Mouse (Mus musculus): Measurements from ENCODE around the gene Fchsd2. TPM values are rescaled to one million over a fixed set of nuclear protein-coding genes. Genes with fewer than 3 reads are reported as not detected.

Gene Fchsd2
- total and polyA plus RNA-seq, 3 experiments, result 9.7 to 31.3 (median 14.9) TPM

DNA sequence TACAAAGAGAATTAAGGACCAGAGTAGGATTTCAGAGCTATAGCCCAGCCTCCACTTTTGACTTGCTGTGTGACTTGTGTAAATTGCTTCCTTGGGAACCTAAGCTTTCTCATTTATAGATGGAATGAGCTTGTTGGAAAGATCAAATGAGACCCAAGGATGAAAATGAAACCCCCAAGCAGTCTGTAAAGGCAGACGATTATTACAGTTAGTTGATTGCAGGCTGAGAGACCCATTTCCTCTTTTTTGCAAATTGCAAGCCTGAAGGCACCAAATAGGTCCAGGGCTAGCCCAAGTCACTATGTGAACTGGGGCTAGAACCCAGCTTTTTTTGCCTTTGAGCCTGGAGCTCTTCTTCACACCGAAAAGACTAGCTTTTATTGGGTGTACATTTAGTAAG, 218.4 kb downstream of the Fchsd2 start:
- DNase-seq (ENCODE audit: low spot score) (no peak), ATAC-seq (ENCODE audit: extremely low read depth, insufficient number of reproducible peaks, low FRiP score, poor library complexity, severe bottlenecking) (no peak)
- TF ChIP-seq GATA1 (IDR thresholded peaks at IDR 0.05; ENCODE audit: borderline replicate concordance, low read length), result no peak
- TF ChIP-seq POLR2AphosphoS5 (IDR thresholded peaks at IDR 0.05; ENCODE audit: insufficient replicate concordance, low read depth, low read length), result no peak
- TF ChIP-seq GATA2 (IDR thresholded peaks at IDR 0.05; ENCODE audit: borderline replicate concordance, low read depth, low read length), result no peak
- TF ChIP-seq TAL1 (conservative IDR thresholded peaks at IDR 0.05; ENCODE audit: low read depth, low read length), result no peak
- TF ChIP-seq CTCF (IDR thresholded peaks at IDR 0.05; ENCODE audit: low read depth, low read length), result no peak
- Histone ChIP-seq H3K9me3 (replicated peaks) (no peaks in the 10 kb centered on the region), H3K4me3 (ENCODE audit: low read depth, low read length) (peak overlapping the region; percentile 74; the same call in 1 of the 2 replicates), H3K27me3 (ENCODE audit: insufficient read depth, low read length) (peaks cover 15% of the 10 kb centered on the region), H3K4me1 (ENCODE audit: insufficient read depth, low read depth, low read length) (peaks cover 20% of the 10 kb centered on the region), H3K36me3 (replicated peaks) (no peaks in the 10 kb centered on the region)

DNA sequence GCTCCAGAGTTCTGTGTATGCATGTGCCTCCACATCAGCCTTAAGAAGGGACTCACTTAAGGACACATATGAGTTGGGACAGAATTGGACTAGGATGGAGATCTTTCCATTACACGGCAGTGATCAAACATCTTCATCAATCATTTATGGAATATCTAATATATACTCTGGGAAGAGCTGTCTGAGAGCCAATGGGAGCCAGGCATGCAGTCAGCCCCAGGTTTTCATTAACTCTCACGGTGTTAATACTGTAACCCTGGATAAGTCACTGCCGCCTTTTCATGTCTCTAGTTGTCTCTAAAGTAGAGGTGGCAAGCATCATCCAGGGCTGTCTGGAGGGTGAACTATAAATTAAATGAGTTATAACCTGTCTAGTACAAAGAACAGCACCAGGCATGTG, 220.4 kb downstream of the Fchsd2 start:
- Histone ChIP-seq H3K4me3 (ENCODE audit: low read depth, low read length) (no peak overlapping the region), H3K36me3 (replicated peaks) (no peaks in the 10 kb centered on the region), H3K9me3 (replicated peaks) (no peaks in the 10 kb centered on the region), H3K4me1 (ENCODE audit: insufficient read depth, low read depth, low read length) (peaks cover 24% of the 10 kb centered on the region), H3K27me3 (ENCODE audit: insufficient read depth, low read length) (peaks cover 28% of the 10 kb centered on the region)
- no peak for ATAC-seq (ENCODE audit: extremely low read depth, insufficient number of reproducible peaks, low FRiP score, poor library complexity, severe bottlenecking)
- TF ChIP-seq CTCF (IDR thresholded peaks at IDR 0.05; ENCODE audit: low read depth, low read length) (no peak), GATA1 (IDR thresholded peaks at IDR 0.05; ENCODE audit: borderline replicate concordance, low read length) (no peak), POLR2AphosphoS5 (IDR thresholded peaks at IDR 0.05; ENCODE audit: insufficient replicate concordance, low read depth, low read length) (no peak), GATA2 (IDR thresholded peaks at IDR 0.05; ENCODE audit: borderline replicate concordance, low read depth, low read length) (no peak), TAL1 (conservative IDR thresholded peaks at IDR 0.05; ENCODE audit: low read depth, low read length) (no peak)
- no peak for DNase-seq (ENCODE audit: low spot score)

DNA sequence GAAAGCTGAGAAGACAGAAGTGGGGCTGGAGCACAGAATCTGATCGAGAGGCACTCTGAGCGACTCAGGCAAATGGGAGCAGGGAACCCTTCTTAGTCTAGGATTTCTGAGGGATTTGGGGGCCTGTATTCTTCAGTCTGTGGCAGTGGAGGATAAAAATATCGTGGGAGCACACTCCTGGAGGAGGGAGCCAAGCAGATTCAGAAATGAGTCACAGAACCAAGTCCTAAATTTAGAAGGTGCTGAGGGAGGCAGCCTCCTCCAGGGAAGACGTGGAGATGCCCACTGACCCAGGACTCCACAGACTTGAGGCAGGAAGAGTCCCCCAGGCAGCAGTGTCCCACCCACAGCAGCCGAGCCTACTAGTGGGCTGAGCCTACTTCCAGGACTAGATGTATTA, 221.7 kb downstream of the Fchsd2 start:
- Histone ChIP-seq H3K9me3 (replicated peaks) (no peaks in the 10 kb centered on the region), H3K27me3 (ENCODE audit: insufficient read depth, low read length) (peaks cover 39% of the 10 kb centered on the region), H3K36me3 (replicated peaks) (no peaks in the 10 kb centered on the region), H3K4me1 (ENCODE audit: insufficient read depth, low read depth, low read length) (peaks cover 24% of the 10 kb centered on the region), H3K4me3 (ENCODE audit: low read depth, low read length) (no peak overlapping the region)
- ATAC-seq (ENCODE audit: extremely low read depth, insufficient number of reproducible peaks, low FRiP score, poor library complexity, severe bottlenecking) (no peak), DNase-seq (ENCODE audit: low spot score) (no peak)
- TF ChIP-seq CTCF (IDR thresholded peaks at IDR 0.05; ENCODE audit: low read depth, low read length) (no peak), GATA1 (IDR thresholded peaks at IDR 0.05; ENCODE audit: borderline replicate concordance, low read length) (no peak), TAL1 (conservative IDR thresholded peaks at IDR 0.05; ENCODE audit: low read depth, low read length) (no peak), POLR2AphosphoS5 (IDR thresholded peaks at IDR 0.05; ENCODE audit: insufficient replicate concordance, low read depth, low read length) (no peak), GATA2 (IDR thresholded peaks at IDR 0.05; ENCODE audit: borderline replicate concordance, low read depth, low read length) (no peak)

DNA sequence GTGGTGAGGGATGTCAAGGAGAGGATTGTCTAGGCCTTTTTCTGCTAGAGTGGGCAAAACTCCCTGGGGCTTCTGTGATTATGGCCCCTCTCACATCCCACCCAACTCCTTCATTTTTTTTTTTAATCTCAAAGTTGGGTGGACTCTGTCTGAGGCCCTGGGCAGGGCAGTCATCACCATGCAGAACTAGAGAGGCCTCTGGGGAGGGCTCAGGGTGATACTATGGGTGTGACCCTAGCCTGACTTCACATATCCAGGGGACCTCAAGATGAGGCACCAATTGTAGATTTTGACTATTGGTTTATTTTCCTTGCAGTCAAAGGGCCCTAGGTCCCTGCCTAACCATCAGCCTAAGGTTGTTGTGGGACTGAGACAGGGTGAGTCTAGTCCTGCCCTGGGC, 223.0 kb downstream of the Fchsd2 start:
- TF ChIP-seq CTCF (IDR thresholded peaks at IDR 0.05; ENCODE audit: low read depth, low read length), result no peak
- TF ChIP-seq POLR2AphosphoS5 (IDR thresholded peaks at IDR 0.05; ENCODE audit: insufficient replicate concordance, low read depth, low read length), result no peak
- Histone ChIP-seq H3K4me1 (ENCODE audit: insufficient read depth, low read depth, low read length) (peaks cover 15% of the 10 kb centered on the region), H3K9me3 (replicated peaks) (no peaks in the 10 kb centered on the region), H3K4me3 (ENCODE audit: low read depth, low read length) (no peak overlapping the region), H3K27me3 (ENCODE audit: insufficient read depth, low read length) (peaks cover 49% of the 10 kb centered on the region), H3K36me3 (replicated peaks) (no peaks in the 10 kb centered on the region)
- DNase-seq (ENCODE audit: low spot score) (no peak), ATAC-seq (ENCODE audit: extremely low read depth, insufficient number of reproducible peaks, low FRiP score, poor library complexity, severe bottlenecking) (no peak)

DNA sequence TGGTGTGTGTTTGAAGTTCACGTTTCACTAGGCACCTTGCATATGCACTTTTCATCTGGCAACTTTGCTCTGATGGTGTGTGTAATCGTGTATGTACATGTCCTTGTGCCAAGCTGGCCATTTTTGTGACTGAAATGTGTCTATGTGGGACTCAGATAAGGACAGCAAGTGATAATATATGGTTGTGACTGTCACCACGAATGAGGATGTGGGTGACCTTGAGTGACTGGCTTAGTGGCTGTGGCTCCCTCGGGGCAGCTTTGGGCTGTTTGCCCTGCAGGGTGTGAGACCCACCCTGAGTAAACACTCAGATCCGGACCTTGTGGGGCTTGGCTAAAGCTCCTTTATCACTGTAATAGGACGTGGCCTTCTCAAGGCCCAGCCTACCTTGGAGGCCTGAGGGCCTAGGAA, 223.9 kb downstream of the Fchsd2 start:
- no peaks in the 10 kb centered on the region for H3K9me3 ChIP-seq (replicated peaks)
- H3K4me3 ChIP-seq (ENCODE audit: low read depth, low read length), result no peak overlapping the region
- H3K36me3 ChIP-seq (replicated peaks), result no peaks in the 10 kb centered on the region
- ATAC-seq (ENCODE audit: extremely low read depth, insufficient number of reproducible peaks, low FRiP score, poor library complexity, severe bottlenecking) (no peak), DNase-seq (ENCODE audit: low spot score) (no peak)
- no peak for TF ChIP-seq TAL1 (conservative IDR thresholded peaks at IDR 0.05; ENCODE audit: low read depth, low read length)
- no peak for TF ChIP-seq GATA1 (IDR thresholded peaks at IDR 0.05; ENCODE audit: borderline replicate concordance, low read length)
- TF ChIP-seq CTCF (IDR thresholded peaks at IDR 0.05; ENCODE audit: low read depth, low read length), result no peak
- no peak for TF ChIP-seq GATA2 (IDR thresholded peaks at IDR 0.05; ENCODE audit: borderline replicate concordance, low read depth, low read length)
- TF ChIP-seq POLR2AphosphoS5 (IDR thresholded peaks at IDR 0.05; ENCODE audit: insufficient replicate concordance, low read depth, low read length), result no peak
- peaks cover 12% of the 10 kb centered on the region for H3K4me1 ChIP-seq (ENCODE audit: insufficient read depth, low read depth, low read length)
- H3K27me3 ChIP-seq (ENCODE audit: insufficient read depth, low read length), result peaks cover 55% of the 10 kb centered on the region

DNA sequence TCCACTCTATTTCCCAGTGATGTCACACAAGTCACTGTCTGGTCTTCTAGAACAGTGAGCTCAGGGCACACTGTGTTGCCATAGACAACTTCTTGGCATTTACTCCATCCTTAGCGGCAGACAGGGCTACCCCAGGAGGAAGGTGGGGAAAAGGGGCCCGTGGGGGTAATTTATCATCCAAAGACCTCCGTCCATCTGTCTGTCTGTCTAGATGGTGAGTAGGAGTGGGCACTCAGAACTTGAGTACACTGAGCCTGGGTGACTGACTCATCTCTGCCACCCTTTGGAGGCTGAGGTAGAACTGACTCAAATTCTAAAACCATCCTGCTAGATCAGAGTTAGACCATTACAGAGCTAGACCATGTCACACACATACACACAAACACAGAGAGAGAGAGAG, 224.4 kb downstream of the Fchsd2 start, which contains the start of gene Stard10:
Gene Stard10, plus strand, starts transcription at position 73 of the 400 bp plus-strand sequence.
- Histone ChIP-seq H3K27me3 (ENCODE audit: insufficient read depth, low read length) (peaks cover 59% of the 10 kb centered on the region), H3K4me1 (ENCODE audit: insufficient read depth, low read depth, low read length) (peaks cover 8% of the 10 kb centered on the region; the same call in 1 of the 2 replicates), H3K36me3 (replicated peaks) (no peaks in the 10 kb centered on the region), H3K9me3 (replicated peaks) (no peaks in the 10 kb centered on the region), H3K4me3 (ENCODE audit: low read depth, low read length) (no peak within 1 kb of the TSS)
- DNase-seq (ENCODE audit: low spot score), result no peak
- no peak for TF ChIP-seq TAL1 (conservative IDR thresholded peaks at IDR 0.05; ENCODE audit: low read depth, low read length)
- TF ChIP-seq POLR2AphosphoS5 (IDR thresholded peaks at IDR 0.05; ENCODE audit: insufficient replicate concordance, low read depth, low read length), result no peak
- no peak for TF ChIP-seq GATA1 (IDR thresholded peaks at IDR 0.05; ENCODE audit: borderline replicate concordance, low read length)
- no peak for TF ChIP-seq GATA2 (IDR thresholded peaks at IDR 0.05; ENCODE audit: borderline replicate concordance, low read depth, low read length)
- no peak for TF ChIP-seq CTCF (IDR thresholded peaks at IDR 0.05; ENCODE audit: low read depth, low read length)
- ATAC-seq (ENCODE audit: extremely low read depth, insufficient number of reproducible peaks, low FRiP score, poor library complexity, severe bottlenecking), result no peak

All from G1E (cell line).